Mouse (Mus musculus): ENCODE data around the gene Zfp276.
"Not testable (repeated sequence)": the region's sequence is repeated elsewhere in the genome, so short reads cannot be mapped to it uniquely, and the experiment has no call there.

GRCm38 (mm10) chr8:123257593-123257992, 3.6 kb downstream of the Zfp276 start:
- TF ChIP-seq POLR2A (IDR thresholded peaks at IDR 0.05; ENCODE audit: insufficient read length, low read depth); E2F4 (IDR thresholded peaks at IDR 0.05; ENCODE audit: insufficient read depth); MAX (IDR thresholded peaks at IDR 0.05; ENCODE audit: low read depth): not testable (repeated sequence)

Data from myocyte (in vitro differentiated cells).